Mouse (Mus musculus) neutrophil, adult 5-6 weeks (primary cell): Measurements from ENCODE around the gene Kansl1. TPM values are rescaled to one million over a fixed set of nuclear protein-coding genes. Genes with fewer than 3 reads are reported as not detected.
"Not testable (repeated sequence)": the region's sequence is repeated elsewhere in the genome, so short reads cannot be mapped to it uniquely, and the experiment has no call there.

ENCODE experiments used
- ATAC-seq: fragments of 151-379, 151-347 bp; 2 replicates; pipeline ENCODE4 v1.8.0; 2017; ENCODE audit warnings: mild to moderate bottlenecking, moderate TSS enrichment; ENCODE audit not compliant: insufficient number of reproducible peaks, poor library complexity, low FRiP score, severe bottlenecking; ENCODE audit errors: extremely low read depth
- total RNA-seq: library from RNA; stranded (forward); fragments of 200-1000 nt; gene quantifications from 2 replicates; pipeline ENCODE4 v1.2.3, GENCODE M21; 2017

Kansl1 gene
- 66.1 and 71.3 TPM in 2 replicates for total RNA-seq

- no peak for ATAC-seq
Measured at GRCm38 (mm10) chr11:104468751-104469268, at the start of gene Kansl1. Kansl1 (minus strand) TSS chr11:104468861.

GRCm38 (mm10) chr11:104512436-104512835, 43.8 kb upstream of the Kansl1 start:
- ATAC-seq: no peak

GRCm38 (mm10) chr11:104510606-104511005, 41.9 kb upstream of the Kansl1 start:
- no peak for ATAC-seq

GRCm38 (mm10) chr11:104508455-104508854, 39.8 kb upstream of the Kansl1 start:
- no peak for ATAC-seq

- no peak for ATAC-seq
Measured at GRCm38 (mm10) chr11:104488292-104488691, 19.6 kb upstream of the Kansl1 start.

- ATAC-seq: no peak
Measured at GRCm38 (mm10) chr11:104481971-104482370, 13.3 kb upstream of the Kansl1 start.

- no peak for ATAC-seq
Measured at GRCm38 (mm10) chr11:104479505-104479904, 10.8 kb upstream of the Kansl1 start.

GRCm38 (mm10) chr11:104469371-104469835, 742 bp upstream of the Kansl1 start:
- ATAC-seq: peak; percentile 99

- ATAC-seq: no peak
Measured at GRCm38 (mm10) chr11:104467698-104468097, 963 bp downstream of the Kansl1 start.

- ATAC-seq: peak; percentile 55; the same call in 1 of the 2 replicates
Measured at GRCm38 (mm10) chr11:104461551-104461950, 7.1 kb downstream of the Kansl1 start.

GRCm38 (mm10) chr11:104459671-104460070, 9.0 kb downstream of the Kansl1 start:
- no peak for ATAC-seq

GRCm38 (mm10) chr11:104458507-104458906, 10.2 kb downstream of the Kansl1 start:
- no peak for ATAC-seq

- no peak for ATAC-seq
Measured at GRCm38 (mm10) chr11:104452709-104453108, 16.0 kb downstream of the Kansl1 start.

- ATAC-seq: peak; percentile 66
Measured at GRCm38 (mm10) chr11:104451239-104451638, 17.4 kb downstream of the Kansl1 start.

GRCm38 (mm10) chr11:104448499-104448898, 20.2 kb downstream of the Kansl1 start:
- ATAC-seq: not testable (repeated sequence)

- no peak for ATAC-seq
Measured at GRCm38 (mm10) chr11:104445538-104445937, 23.1 kb downstream of the Kansl1 start.

GRCm38 (mm10) chr11:104445044-104445443, 23.6 kb downstream of the Kansl1 start:
- ATAC-seq: no peak

GRCm38 (mm10) chr11:104443359-104443758, 25.3 kb downstream of the Kansl1 start:
- ATAC-seq: no peak

- ATAC-seq: peak; percentile 74
Measured at GRCm38 (mm10) chr11:104442333-104443136, 26.1 kb downstream of the Kansl1 start.
